Mouse (Mus musculus) lung, adult 2 months (tissue): ENCODE measurements around the gene Mul1.

ENCODE experiments used
- CTCF ChIP-seq: fragments of 200-500 bp; IDR thresholded peaks from 2 replicates; pipeline ENCODE4 v1.5.1; 2011; ENCODE audit warnings: mild to moderate bottlenecking, low read length, control low read depth; ENCODE audit not compliant: insufficient read depth
- POLR2A ChIP-seq: fragments of 200-500 bp; IDR thresholded peaks from 2 replicates; pipeline ENCODE4 v1.6.1; 2011; ENCODE audit warnings: low read depth, mild to moderate bottlenecking, control low read depth, low read length, borderline replicate concordance; ENCODE audit errors: extremely low read depth

DNA sequence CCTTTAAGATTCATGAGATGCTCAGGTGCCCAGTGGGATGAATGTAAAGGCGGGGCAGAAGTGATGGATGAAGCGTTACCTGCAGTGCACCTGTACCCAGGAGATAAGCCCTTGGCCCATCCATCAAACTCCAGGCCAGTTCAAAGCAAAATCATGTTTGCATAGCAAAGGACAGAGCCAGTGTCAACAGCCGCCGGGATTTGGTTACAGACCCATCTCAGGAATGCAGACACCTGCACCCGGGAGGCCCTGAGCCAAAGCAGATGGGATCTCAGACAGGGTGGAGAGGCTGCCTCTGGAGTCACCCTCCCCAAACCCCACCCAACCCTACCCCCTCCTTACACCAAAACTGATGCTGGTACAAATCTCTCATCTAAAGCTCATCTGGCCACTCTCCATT, 23.5 kb upstream of the Mul1 start:
- TF ChIP-seq CTCF (no peak), POLR2A (no peak)
